Mouse (Mus musculus): Measurements from ENCODE around the gene Kcnk5. TPM values are rescaled to one million over a fixed set of nuclear protein-coding genes. Genes with fewer than 3 reads are reported as not detected.

The Kcnk5 gene
- polyA plus RNA-seq, 1 experiment: 7.2 TPM

- TF ChIP-seq MYOG (IDR thresholded peaks at IDR 0.05; ENCODE audit: control insufficient read depth in 1 of 3, insufficient read depth in 1 of 3, insufficient read length in 2 of 3, low read depth in 2 of 3) (no peak), MAX (IDR thresholded peaks at IDR 0.05; ENCODE audit: low read depth) (no peak), TCF3 (IDR thresholded peaks at IDR 0.05; ENCODE audit: insufficient read length, low read depth) (no peak)
- no peak overlapping the region for H3K4me3 ChIP-seq
- H3K4me2 ChIP-seq (ENCODE audit: low read depth): no peak overlapping the region
- no peak overlapping the region for H3ac ChIP-seq (ENCODE audit: control insufficient read depth, insufficient read length)
- peaks cover 35% of the 10 kb centered on the region for H3K79me2 ChIP-seq (ENCODE audit: control insufficient read depth, insufficient read depth)
- H3K36me3 ChIP-seq (ENCODE audit: control insufficient read depth, insufficient read depth): no peaks in the 10 kb centered on the region
- no peaks in the 10 kb centered on the region for H3K27me3 ChIP-seq (ENCODE audit: control insufficient read depth, insufficient read depth, insufficient read length)
These were observed 12.4 kb downstream of the Kcnk5 start for GRCm38 (mm10) chr14:20169251-20169650.

GRCm38 (mm10) chr14:20168478-20168877, 13.1 kb downstream of the Kcnk5 start:
- Histone ChIP-seq H3ac (ENCODE audit: control insufficient read depth, insufficient read length) (no peak overlapping the region), H3K4me2 (ENCODE audit: low read depth) (no peak overlapping the region), H3K4me3 (no peak overlapping the region), H3K79me2 (ENCODE audit: control insufficient read depth, insufficient read depth) (peaks cover 31% of the 10 kb centered on the region), H3K27me3 (ENCODE audit: control insufficient read depth, insufficient read depth, insufficient read length) (no peaks in the 10 kb centered on the region), H3K36me3 (ENCODE audit: control insufficient read depth, insufficient read depth) (no peaks in the 10 kb centered on the region)
- TF ChIP-seq CEBPB (IDR thresholded peaks at IDR 0.05; ENCODE audit: insufficient read depth, poor library complexity, severe bottlenecking) (no peak), POLR2A (IDR thresholded peaks at IDR 0.05; ENCODE audit: insufficient read length, low read depth) (no peak), MAX (IDR thresholded peaks at IDR 0.05; ENCODE audit: low read depth) (no peak), E2F4 (IDR thresholded peaks at IDR 0.05; ENCODE audit: insufficient read depth) (no peak)

GRCm38 (mm10) chr14:20168054-20168453, 13.6 kb downstream of the Kcnk5 start:
- TF ChIP-seq SRF (IDR thresholded peaks at IDR 0.05; ENCODE audit: control insufficient read depth, insufficient read length, low read depth) (no peak), USF1 (IDR thresholded peaks at IDR 0.05; ENCODE audit: low read depth) (no peak), REST (IDR thresholded peaks at IDR 0.05; ENCODE audit: insufficient read depth, insufficient read length) (no peak), MAX (IDR thresholded peaks at IDR 0.05; ENCODE audit: low read depth) (no peak), TCF12 (IDR thresholded peaks at IDR 0.05; ENCODE audit: insufficient read depth, poor library complexity, severe bottlenecking) (no peak), POLR2A (IDR thresholded peaks at IDR 0.05; ENCODE audit: insufficient read length, low read depth) (no peak), POLR2AphosphoS2 (IDR thresholded peaks at IDR 0.05; ENCODE audit: insufficient read length, low read depth) (no peak), E2F4 (IDR thresholded peaks at IDR 0.05; ENCODE audit: insufficient read depth) (no peak), CEBPB (IDR thresholded peaks at IDR 0.05; ENCODE audit: insufficient read depth, poor library complexity, severe bottlenecking) (no peak), MYOG (IDR thresholded peaks at IDR 0.05; ENCODE audit: control insufficient read depth in 1 of 3, insufficient read depth in 1 of 3, insufficient read length in 2 of 3, low read depth in 2 of 3) (no peak), MYOD1 (IDR thresholded peaks at IDR 0.05; ENCODE audit: control insufficient read depth in 1 of 3, insufficient read length in 2 of 3, low read depth in 2 of 3) (no peak), TCF3 (IDR thresholded peaks at IDR 0.05; ENCODE audit: insufficient read length, low read depth) (no peak)
- Histone ChIP-seq H3K4me3 (no peak overlapping the region), H3ac (ENCODE audit: control insufficient read depth, insufficient read length) (no peak overlapping the region), H3K27me3 (ENCODE audit: control insufficient read depth, insufficient read depth, insufficient read length) (no peaks in the 10 kb centered on the region), H3K36me3 (ENCODE audit: control insufficient read depth, insufficient read depth) (no peaks in the 10 kb centered on the region), H3K4me2 (ENCODE audit: low read depth) (no peak overlapping the region), H3K79me2 (ENCODE audit: control insufficient read depth, insufficient read depth) (peaks cover 27% of the 10 kb centered on the region)

- no peak overlapping the region for H3K4me2 ChIP-seq (ENCODE audit: low read depth)
- H3K4me3 ChIP-seq: no peak overlapping the region
- TF ChIP-seq TCF3 (IDR thresholded peaks at IDR 0.05; ENCODE audit: insufficient read length, low read depth) (no peak), MYOD1 (IDR thresholded peaks at IDR 0.05; ENCODE audit: control insufficient read depth in 1 of 3, insufficient read length in 2 of 3, low read depth in 2 of 3) (peak in 1 of 3 experiments; percentile 24), E2F4 (IDR thresholded peaks at IDR 0.05; ENCODE audit: insufficient read depth) (no peak), TCF12 (IDR thresholded peaks at IDR 0.05; ENCODE audit: insufficient read depth, poor library complexity, severe bottlenecking) (no peak)
- H3K27me3 ChIP-seq (ENCODE audit: control insufficient read depth, insufficient read depth, insufficient read length): no peaks in the 10 kb centered on the region
- H3ac ChIP-seq (ENCODE audit: control insufficient read depth, insufficient read length): no peak overlapping the region
- H3K79me2 ChIP-seq (ENCODE audit: control insufficient read depth, insufficient read depth): peaks cover 38% of the 10 kb centered on the region
- H3K36me3 ChIP-seq (ENCODE audit: control insufficient read depth, insufficient read depth): no peaks in the 10 kb centered on the region
These were observed 16.2 kb downstream of the Kcnk5 start for GRCm38 (mm10) chr14:20165413-20165812.

GRCm38 (mm10) chr14:20164438-20164837, 17.2 kb downstream of the Kcnk5 start:
- Histone ChIP-seq H3K79me2 (ENCODE audit: control insufficient read depth, insufficient read depth) (peaks cover 34% of the 10 kb centered on the region), H3K4me3 (no peak overlapping the region), H3K27me3 (ENCODE audit: control insufficient read depth, insufficient read depth, insufficient read length) (no peaks in the 10 kb centered on the region), H3ac (ENCODE audit: control insufficient read depth, insufficient read length) (no peak overlapping the region), H3K36me3 (ENCODE audit: control insufficient read depth, insufficient read depth) (no peaks in the 10 kb centered on the region), H3K4me2 (ENCODE audit: low read depth) (no peak overlapping the region)
- TF ChIP-seq SRF (IDR thresholded peaks at IDR 0.05; ENCODE audit: control insufficient read depth, insufficient read length, low read depth) (no peak), REST (IDR thresholded peaks at IDR 0.05; ENCODE audit: insufficient read depth, insufficient read length) (no peak), CEBPB (IDR thresholded peaks at IDR 0.05; ENCODE audit: insufficient read depth, poor library complexity, severe bottlenecking) (no peak), MYOD1 (IDR thresholded peaks at IDR 0.05; ENCODE audit: control insufficient read depth in 1 of 3, insufficient read length in 2 of 3, low read depth in 2 of 3) (no peak), POLR2A (IDR thresholded peaks at IDR 0.05; ENCODE audit: insufficient read length, low read depth) (no peak), E2F4 (IDR thresholded peaks at IDR 0.05; ENCODE audit: insufficient read depth) (no peak), MAX (IDR thresholded peaks at IDR 0.05; ENCODE audit: low read depth) (no peak), MYOG (IDR thresholded peaks at IDR 0.05; ENCODE audit: control insufficient read depth in 1 of 3, insufficient read depth in 1 of 3, insufficient read length in 2 of 3, low read depth in 2 of 3) (no peak), POLR2AphosphoS2 (IDR thresholded peaks at IDR 0.05; ENCODE audit: insufficient read length, low read depth) (no peak), USF1 (IDR thresholded peaks at IDR 0.05; ENCODE audit: low read depth) (no peak), TCF3 (IDR thresholded peaks at IDR 0.05; ENCODE audit: insufficient read length, low read depth) (no peak), TCF12 (IDR thresholded peaks at IDR 0.05; ENCODE audit: insufficient read depth, poor library complexity, severe bottlenecking) (no peak)

Data from myocyte (in vitro differentiated cells).